Mouse (Mus musculus) heart, postnatal 36 days (tissue): ENCODE measurements around the gene Rhbdl1. TPM values are rescaled to one million over a fixed set of nuclear protein-coding genes. Genes with fewer than 3 reads are reported as not detected.

Experiments
- DNase-seq, 2 experiments: peaks; one replicate each; pipeline ENCODE4 v3.0.0; 2021 to 2022
- intact Hi-C: fragments of 180-260 bp; cut with DNase I; formaldehyde crosslinking; loops from one replicate; pipeline ENCODE4 v1.15.1; 2025
- microRNA-seq, 2 experiments: library from miRNA; unstranded; fragments of <30 nt; microRNA quantifications; one replicate each; pipeline ENCODE4 v1.2.0; 2021; ENCODE audit warnings: borderline number of aligned reads in 2 of 2
- total RNA-seq, 2 experiments: library from RNA; stranded (reverse); gene quantifications; 2 replicates each; pipeline ENCODE4 v1.2.3; 2021

Rhbdl1 gene
- total RNA-seq, 2 experiments from 2014 or later, result 1.4 to 1.9 TPM

GRCm38 (mm10) chr17:25802825-25803517, 34.1 kb downstream of the Rhbdl1 start:
- peak; percentile 39 to 50 for DNase-seq
- intact Hi-C loops, result loop anchor here (5.0 kb wide), 1 partner anchor 326 kb away; no protein-coding TSS in a partner anchor

- peak; percentile 68 to 69 for DNase-seq
- intact Hi-C loops, result loop anchor here (1.0 to 5.0 kb wide), 3 partner anchors 28 to 324 kb away; partner anchors contain the start of gene Narfl
Observed at GRCm38 (mm10) chr17:25801029-25801428, 36.1 kb downstream of the Rhbdl1 start.

GRCm38 (mm10) chr17:25796951-25797369, 40.1 kb downstream of the Rhbdl1 start, which contains the start of gene Metrn:
Gene Metrn (minus strand): TSS chr17:25797136.
- peak; percentile 85 for DNase-seq
- intact Hi-C loops, result loop anchor here (1.0 kb wide), 1 partner anchor 24 kb away; the partner anchor contains the start of gene Narfl

- peak; percentile 46 to 53 for DNase-seq
- intact Hi-C loops, result loop anchor here (1.0 kb wide), 1 partner anchor 23 kb away; the partner anchor contains the start of gene Narfl
Observed at GRCm38 (mm10) chr17:25796211-25796771, 40.8 kb downstream of the Rhbdl1 start.

- DNase-seq, result no peak
- intact Hi-C loops, result loop anchor here (1.0 kb wide), 1 partner anchor 22 kb away; the partner anchor contains the start of gene Narfl
Observed at GRCm38 (mm10) chr17:25795609-25796092, 41.4 kb downstream of the Rhbdl1 start, which contains the start of gene AC134908.4. Gene AC134908.4 (minus strand): TSS chr17:25795659.

GRCm38 (mm10) chr17:25794998-25795397, 42.1 kb downstream of the Rhbdl1 start:
- intact Hi-C loops, result no loop called here
- DNase-seq, result no peak

DNA sequence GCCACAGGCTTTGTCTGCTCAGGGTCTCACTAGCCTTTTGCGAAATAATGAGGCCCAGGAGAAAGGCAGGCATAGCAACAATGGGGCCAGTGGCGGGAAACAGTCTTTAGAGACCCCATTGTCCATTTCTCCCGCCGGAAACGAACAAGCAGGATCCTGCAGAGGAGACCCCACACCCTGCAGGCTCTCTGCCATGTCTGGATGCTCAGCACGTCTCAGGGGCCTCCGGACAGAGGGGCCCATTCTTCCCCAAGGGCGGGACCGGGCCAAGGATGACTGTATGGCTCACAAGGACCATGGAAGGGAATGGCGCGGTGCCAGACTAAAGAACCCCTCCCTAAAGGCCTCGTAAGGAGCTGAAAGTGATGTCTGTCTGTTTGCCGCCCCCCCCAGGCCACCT, 42.9 kb downstream of the Rhbdl1 start:
- intact Hi-C loops, result no loop called here
- DNase-seq, result no peak

DNA sequence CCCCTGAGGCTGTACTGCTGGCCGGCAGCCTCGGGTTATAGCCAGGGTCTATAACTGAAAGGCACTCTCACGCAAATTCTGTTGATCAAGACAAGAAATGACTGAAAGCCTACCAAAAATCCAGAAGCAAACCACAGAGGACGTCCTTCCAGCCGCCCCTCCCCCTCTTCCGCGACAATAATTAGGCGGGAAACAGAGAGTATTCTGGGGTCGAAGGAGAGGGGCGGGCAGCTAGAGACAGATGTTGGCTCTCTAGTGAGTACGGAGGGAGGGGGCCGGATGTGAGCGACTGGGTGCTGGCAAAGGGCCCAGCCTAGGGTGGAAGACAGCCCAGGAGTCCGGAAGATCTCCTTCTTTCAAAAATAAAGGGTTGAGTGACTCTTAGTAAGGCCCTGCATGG, 44.5 kb downstream of the Rhbdl1 start, which contains the start of gene Fam173a:
TSS of gene Fam173a (minus strand) at position 287 of the 400 bp plus-strand sequence.
- DNase-seq, result peak; percentile 79 to 81
- intact Hi-C loops, result loop anchor here (2.0 kb wide), 1 partner anchor 18 kb away; no protein-coding TSS in a partner anchor

GRCm38 (mm10) chr17:25791843-25792527, 45.1 kb downstream of the Rhbdl1 start:
- DNase-seq, result peak; percentile 86 to 90
- intact Hi-C loops, result loop anchor here (2.0 kb wide), 1 partner anchor 17 kb away; no protein-coding TSS in a partner anchor

GRCm38 (mm10) chr17:25791320-25791842, 45.7 kb downstream of the Rhbdl1 start:
- DNase-seq, result no peak
- intact Hi-C loops, result no loop called here

- DNase-seq, result no peak
- intact Hi-C loops, result no loop called here
Observed at GRCm38 (mm10) chr17:25786781-25787504, 50.2 kb downstream of the Rhbdl1 start.

DNA sequence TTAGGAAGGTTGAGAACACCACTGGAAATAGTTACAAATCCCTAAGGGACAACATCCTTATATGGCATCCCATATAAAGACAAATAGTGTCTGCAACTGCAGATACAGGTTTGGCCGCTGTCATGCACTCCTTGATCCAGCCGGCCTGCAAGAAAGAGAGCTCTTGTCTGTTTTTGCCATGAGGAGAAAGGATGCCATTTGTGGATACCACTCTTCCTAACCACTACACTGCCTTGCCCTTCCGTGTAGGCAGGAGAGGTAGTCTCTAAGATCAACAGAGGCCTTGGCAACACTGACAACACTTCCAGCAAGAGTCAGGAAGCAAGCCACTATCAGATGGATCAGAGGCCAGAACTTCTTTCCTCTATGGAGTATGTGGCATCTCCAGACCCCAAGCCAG, 50.8 kb downstream of the Rhbdl1 start, which contains the start of gene Ccdc78:
TSS of gene Ccdc78 (plus strand) at position 301 of the 400 bp plus-strand sequence.
- intact Hi-C loops, result no loop called here

DNA sequence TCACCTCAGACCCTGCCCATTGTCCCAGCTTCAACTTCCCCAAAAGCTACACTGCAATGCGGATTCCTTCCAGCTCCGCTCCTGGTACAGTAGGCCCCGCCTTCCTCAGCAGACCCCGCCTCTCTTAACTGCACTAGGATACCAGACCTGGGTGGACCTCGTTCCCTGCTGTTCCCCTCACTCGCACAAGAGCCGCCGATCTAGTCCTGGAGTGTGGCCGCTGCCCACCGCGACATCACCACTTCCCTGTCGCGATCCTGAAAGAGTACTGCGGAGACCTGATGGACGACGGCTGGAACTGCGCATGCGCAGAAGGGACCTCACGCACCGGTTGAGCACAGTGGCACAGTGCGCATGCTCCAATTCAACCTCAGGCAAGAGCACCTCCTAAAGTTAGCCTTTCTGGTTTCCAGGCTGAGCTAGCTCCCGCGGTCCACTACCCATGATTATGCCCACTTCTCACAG, 51.8 kb downstream of the Rhbdl1 start, which contains the start of gene Haghl:
TSS of gene Haghl (minus strand) at position 393 of the 465 bp plus-strand sequence.
- intact Hi-C loops, result no loop called here
- peak; percentile 93 to 98 for DNase-seq

More for the DNA sequence above, 50.8 kb downstream of the Rhbdl1 start, which contains the start of gene Ccdc78:
- DNase-seq, result no peak

Small RNAs within 50 kb of the gene (microRNA-seq; reads per million reads assigned to microRNA genes)
- gene Mir3082, result 0 to 0.67 reads per million in 2 experiments

Other genes starting within 250 kb of the Rhbdl1 start
- under 1 TPM; 0.98 to 1.00 TPM for gene Gng13, start 120.1 kb downstream of the Rhbdl1 start, total RNA-seq
- gene Chtf18, start 109.9 kb downstream of the Rhbdl1 start, total RNA-seq, result 1 to 10 TPM; 1.0 to 2.1 TPM
- 1 to 10 TPM; 3.7 to 5.1 TPM for gene Rpusd1, start 109.6 kb downstream of the Rhbdl1 start, total RNA-seq
- not detected for gene Mslnl, start 101.3 kb downstream of the Rhbdl1 start, total RNA-seq
- gene Msln, start 82.9 kb downstream of the Rhbdl1 start, total RNA-seq, result 10 to 100 TPM; 16.1 to 22.2 TPM
- gene Narfl, start 63.5 kb downstream of the Rhbdl1 start, total RNA-seq, result 10 to 100 TPM; 40.9 to 44.8 TPM
- gene Haghl, start 51.6 kb downstream of the Rhbdl1 start, total RNA-seq, result 10 to 100 TPM; 10.7 to 11.4 TPM
- not detected for gene Ccdc78, start 50.7 kb downstream of the Rhbdl1 start, total RNA-seq
- gene Fam173a, start 44.4 kb downstream of the Rhbdl1 start, total RNA-seq, result 10 to 100 TPM; 39.2 to 39.7 TPM
- gene AC134908.4, start 41.6 kb downstream of the Rhbdl1 start, total RNA-seq, result under 1 TPM in 1 of 2 experiments, not detected in 1; 0.46 TPM
- 10 to 100 TPM; 64.3 to 72.0 TPM for gene Metrn, start 40.2 kb downstream of the Rhbdl1 start, total RNA-seq
- gene Fbxl16, start 28.2 kb downstream of the Rhbdl1 start, total RNA-seq, result 1 to 10 TPM; 1.2 to 1.5 TPM
- gene Wdr24, start 13.7 kb downstream of the Rhbdl1 start, total RNA-seq, result 10 to 100 TPM; 10.5 to 11.4 TPM
- 10 to 100 TPM; 30.8 to 35.3 TPM for gene Jmjd8, start 8.4 kb downstream of the Rhbdl1 start, total RNA-seq
- 100 to 1,000 TPM; 111 to 116 TPM for gene Stub1, start 3.9 kb downstream of the Rhbdl1 start, total RNA-seq
- 1 to 10 TPM; 2.2 to 3.3 TPM for gene Gm20683, start 4.5 kb upstream of the Rhbdl1 start, total RNA-seq
- gene Rhot2, start 7.6 kb upstream of the Rhbdl1 start, total RNA-seq, result 100 to 1,000 TPM; 110 to 115 TPM
- gene Wdr90, start 24.2 kb upstream of the Rhbdl1 start, total RNA-seq, result 1 to 10 TPM; 1.7 to 2.0 TPM
- 100 to 1,000 TPM; 272 to 286 TPM for gene Mcrip2, start 31.5 kb upstream of the Rhbdl1 start, total RNA-seq
- 10 to 100 TPM; 16.1 to 18.1 TPM for gene Mettl26, start 37.8 kb upstream of the Rhbdl1 start, total RNA-seq
- under 1 TPM; 0.41 to 0.64 TPM for gene Wfikkn1, start 43.6 kb upstream of the Rhbdl1 start, total RNA-seq
- 10 to 100 TPM; 18.4 to 21.2 TPM for gene Rab40c, start 82.4 kb upstream of the Rhbdl1 start, total RNA-seq
- gene Pigq, start 107.6 kb upstream of the Rhbdl1 start, total RNA-seq, result 10 to 100 TPM; 45.6 to 48.2 TPM
- under 1 TPM in 1 of 2 experiments, not detected in 1; 0.19 TPM for gene Nhlrc4, start 107.7 kb upstream of the Rhbdl1 start, total RNA-seq
- under 1 TPM; 0.19 to 0.33 TPM for gene A930017K11Rik, start 115.3 kb upstream of the Rhbdl1 start, total RNA-seq
- 1 to 10 TPM; 7.2 TPM for gene Capn15, start 148.5 kb upstream of the Rhbdl1 start, total RNA-seq
- 10 to 100 TPM; 29.2 to 29.7 TPM for gene Rab11fip3, start 232.3 kb upstream of the Rhbdl1 start, total RNA-seq